Mouse (Mus musculus) left cerebral cortex, adult 9 months (tissue): ENCODE results near the gene Fgfr2.

Experiments
- DNase-seq, 2 experiments: peaks; one replicate each; pipeline ENCODE4 v3.0.0; 2022; ENCODE audit warnings: low spot score in 2 of 2

Fgfr2 gene

GRCm38 (mm10) chr7:130654562-130654961, 2468.6 kb downstream of the Fgfr2 start:
- no peak for DNase-seq

GRCm38 (mm10) chr7:130653036-130653555, 2470.1 kb downstream of the Fgfr2 start:
- DNase-seq = no peak

- no peak for DNase-seq
Measured at GRCm38 (mm10) chr7:130650621-130651020, 2472.5 kb downstream of the Fgfr2 start.

- DNase-seq = no peak
Measured at GRCm38 (mm10) chr7:130649257-130649656, 2473.9 kb downstream of the Fgfr2 start.

GRCm38 (mm10) chr7:130648061-130648460, 2475.1 kb downstream of the Fgfr2 start:
- no peak for DNase-seq

- DNase-seq = peak in 1 of 2 experiments; percentile 11
Measured at GRCm38 (mm10) chr7:130646762-130647139, 2476.4 kb downstream of the Fgfr2 start.

GRCm38 (mm10) chr7:130645994-130646761, 2477.0 kb downstream of the Fgfr2 start:
- peak in 1 of 2 experiments; percentile 12 for DNase-seq

- DNase-seq = no peak
Measured at GRCm38 (mm10) chr7:130645332-130645993, 2477.7 kb downstream of the Fgfr2 start.

GRCm38 (mm10) chr7:130640681-130641080, 2482.5 kb downstream of the Fgfr2 start:
- DNase-seq = peak in 1 of 2 experiments; percentile 23

GRCm38 (mm10) chr7:130637811-130638210, 2485.3 kb downstream of the Fgfr2 start:
- DNase-seq = no peak

- DNase-seq = no peak
Measured at GRCm38 (mm10) chr7:130636902-130637301, 2486.2 kb downstream of the Fgfr2 start.

GRCm38 (mm10) chr7:130636274-130636673, 2486.9 kb downstream of the Fgfr2 start:
- DNase-seq = no peak

GRCm38 (mm10) chr7:130635212-130635611, 2487.9 kb downstream of the Fgfr2 start:
- DNase-seq = no peak

- no peak for DNase-seq
Measured at GRCm38 (mm10) chr7:130634259-130634871, 2488.8 kb downstream of the Fgfr2 start.

GRCm38 (mm10) chr7:130632379-130632732, 2490.8 kb downstream of the Fgfr2 start:
- no peak for DNase-seq

GRCm38 (mm10) chr7:130631553-130632378, 2491.4 kb downstream of the Fgfr2 start:
- DNase-seq = peak in 1 of 2 experiments; percentile 13

- DNase-seq = no peak
Measured at GRCm38 (mm10) chr7:130630956-130631355, 2492.2 kb downstream of the Fgfr2 start.

- no peak for DNase-seq
Measured at GRCm38 (mm10) chr7:130629999-130630398, 2493.2 kb downstream of the Fgfr2 start.

GRCm38 (mm10) chr7:130628601-130629000, 2494.5 kb downstream of the Fgfr2 start:
- DNase-seq = no peak

GRCm38 (mm10) chr7:130625361-130625760, 2497.8 kb downstream of the Fgfr2 start:
- no peak for DNase-seq

- no peak for DNase-seq
Measured at GRCm38 (mm10) chr7:130624299-130624698, 2498.9 kb downstream of the Fgfr2 start.

- DNase-seq = no peak
Measured at GRCm38 (mm10) chr7:130622359-130622758, 2500.8 kb downstream of the Fgfr2 start.
